Mouse (Mus musculus) liver, postnatal 0 days (tissue): ENCODE measurements around the gene Gcnt1.

Source experiments
- CTCF ChIP-seq: sonication (generic); IDR thresholded peaks from 2 replicates; pipeline ENCODE4 v1.5.1; 2016; ENCODE audit warnings: antibody characterized with exemption, low read depth
- EP300 ChIP-seq: IDR thresholded peaks from 2 replicates; pipeline ENCODE4 v1.6.1; 2016; ENCODE audit warnings: antibody characterized with exemption, low read depth, mild to moderate bottlenecking

GRCm38 (mm10) chr19:17313766-17314165 lies 58.9 kb downstream of the Gcnt1 start:
- TF ChIP-seq EP300 = no peak
- TF ChIP-seq CTCF = no peak
